Mouse (Mus musculus): Measurements from ENCODE around the gene Hoxb5.

DNA sequence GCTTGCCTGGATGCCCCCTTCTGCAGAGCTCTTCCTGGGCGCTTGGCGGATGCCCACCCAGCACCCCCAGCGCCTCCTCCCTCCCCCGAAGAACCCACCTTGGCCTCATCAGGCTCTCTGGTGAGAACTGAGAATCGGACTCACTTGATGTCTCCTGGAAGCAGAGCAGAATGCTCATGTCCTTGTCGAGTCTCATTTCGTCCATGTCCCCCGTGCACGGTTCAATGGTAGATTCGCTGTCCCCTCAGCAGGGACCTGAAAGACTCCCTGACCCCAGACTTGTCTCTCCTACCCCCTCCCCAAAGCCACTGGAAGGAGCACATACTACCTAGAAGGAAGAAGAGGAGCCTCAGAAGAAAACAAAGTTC, 2.1 kb upstream of the Hoxb5 start:
- TF ChIP-seq CTCF (IDR thresholded peaks at IDR 0.05; ENCODE audit: borderline replicate concordance, control insufficient read depth, extremely low read depth, insufficient read depth, low read length, poor library complexity), result no peak
- no peak for TF ChIP-seq POLR2A (IDR thresholded peaks at IDR 0.05; ENCODE audit: control insufficient read depth, extremely low read depth, insufficient read depth, low read length, poor library complexity)
